Mouse (Mus musculus) bone marrow, adult 2 months (tissue): ENCODE data around the gene 1700016K19Rik. TPM values are rescaled to one million over a fixed set of nuclear protein-coding genes. Genes with fewer than 3 reads are reported as not detected.
A peak's percentile ranks its signal among the peaks of the same experiment; 100 is the strongest.

Source experiments
- H3K27ac ChIP-seq: fragments of 200-500 bp; 2 replicates; pipeline ENCODE4 v1.5.1; 2012; ENCODE audit warnings: low read depth, mild to moderate bottlenecking, control low read depth, inconsistent platforms, low read length; ENCODE audit not compliant: control insufficient read depth, poor library complexity, insufficient read depth
- H3K4me1 ChIP-seq: fragments of 200-500 bp; 2 replicates; pipeline ENCODE4 v1.6.1; 2011; ENCODE audit warnings: low read length; ENCODE audit not compliant: control insufficient read depth, insufficient read depth
- H3K4me3 ChIP-seq: fragments of 200-500 bp; replicated peaks from 2 replicates; pipeline ENCODE3; 2011; ENCODE audit warnings: mild to moderate bottlenecking, low read depth, low read length, control low read depth; ENCODE audit not compliant: control insufficient read depth
- CTCF ChIP-seq: fragments of 200-500 bp; IDR thresholded peaks from 2 replicates; pipeline ENCODE4 v1.5.1; 2011; ENCODE audit warnings: low read length, control low read depth; ENCODE audit not compliant: control insufficient read depth, insufficient read depth
- POLR2A ChIP-seq: fragments of 200-500 bp; IDR thresholded peaks from 2 replicates; pipeline ENCODE4 v1.6.1; 2011; ENCODE audit warnings: low read depth, mild to moderate bottlenecking, control low read depth, low read length, borderline replicate concordance; ENCODE audit not compliant: control insufficient read depth
- WGBS: fragments of 180-500 bp; shearing (Covaris S2); methylation state at CpG from one replicate; pipeline ENCODE4 v1.1.7; 2018; 5-methylcytosine and 5-hydroxymethylcytosine counted together
- polyA plus RNA-seq: library from polyadenylated mRNA; stranded (reverse); fragments of >200 nt; gene quantifications from 2 replicates; pipeline ENCODE4 v1.2.4, GENCODE M21; 2011; ENCODE audit warnings: low replicate concordance; ENCODE audit not compliant: missing spikeins, insufficient read depth, insufficient read length

1700016K19Rik gene
- not detected in 2 replicates for polyA plus RNA-seq

GRCm38 (mm10) chr11:75999440-76000155, at the start of gene 1700016K19Rik:
1700016K19Rik (plus strand) TSS chr11:75999912.
- Histone ChIP-seq H3K4me1 (peaks cover 1% of the 10 kb centered on the region; the same call in 1 of the 2 replicates), H3K27ac (no peak within 1 kb of the TSS), H3K4me3 (peak within 1 kb of the TSS; percentile 11)
- peak; percentile 68 for TF ChIP-seq CTCF
- 0 out of 2 replicates have a peak, but pooled peaks have one; percentile 15 for TF ChIP-seq POLR2A
- WGBS: 10% methylated on average over 36 of the region's 36 CpGs

DNA sequence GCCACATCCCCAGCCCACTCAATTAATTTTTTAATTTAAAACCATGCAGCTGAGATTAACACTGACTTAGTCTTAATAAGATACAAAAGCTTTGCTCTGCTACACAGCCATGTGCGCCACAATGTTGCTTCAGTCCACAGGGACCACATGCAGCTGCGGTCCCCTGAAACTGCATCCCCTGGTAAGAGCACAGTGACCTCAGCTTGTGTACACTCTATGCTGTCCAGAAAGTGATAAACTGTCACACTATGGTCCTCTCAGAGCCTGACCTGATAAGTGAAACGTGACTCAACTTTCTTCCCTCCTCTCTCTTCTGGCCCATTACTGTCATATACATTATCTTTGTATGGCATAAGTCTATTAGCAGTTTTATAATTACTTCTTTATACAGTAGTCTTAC, 49.3 kb upstream of the 1700016K19Rik start:
- no peak overlapping the region for H3K4me3 ChIP-seq
- WGBS: 85% methylated on average over 3 of the region's 3 CpGs
- TF ChIP-seq POLR2A (no peak), CTCF (no peak)
- no peak overlapping the region for H3K27ac ChIP-seq
- H3K4me1 ChIP-seq: no peaks in the 10 kb centered on the region

DNA sequence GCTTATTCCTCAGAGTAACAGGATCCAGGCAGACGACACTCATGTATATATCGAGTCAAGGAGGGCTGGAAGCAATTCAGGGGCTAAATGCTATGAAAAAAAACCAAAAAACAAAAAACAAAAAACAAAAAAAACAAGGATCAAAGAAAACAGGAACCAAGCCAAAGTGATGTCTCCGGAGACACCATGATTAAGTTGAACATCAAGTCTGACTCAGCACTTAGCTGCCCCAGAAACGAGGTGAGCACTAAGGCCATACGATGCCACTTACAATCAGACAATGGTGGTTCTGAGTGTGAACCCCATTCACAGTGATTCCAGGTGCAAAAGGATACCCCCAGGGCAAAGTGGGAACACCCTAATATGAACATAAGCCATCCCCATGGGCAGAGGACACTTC, 47.8 kb upstream of the 1700016K19Rik start:
- 62% methylated on average over 5 of the region's 5 CpGs for WGBS
- no peak for TF ChIP-seq POLR2A
- no peak for TF ChIP-seq CTCF
- H3K4me3 ChIP-seq: no peak overlapping the region
- H3K4me1 ChIP-seq: no peaks in the 10 kb centered on the region
- no peak overlapping the region for H3K27ac ChIP-seq

- Histone ChIP-seq H3K4me1 (no peaks in the 10 kb centered on the region), H3K4me3 (no peak overlapping the region), H3K27ac (no peak overlapping the region)
- whole genome bisulfite sequencing: 86% methylated on average over 9 of the region's 9 CpGs
- no peak for TF ChIP-seq CTCF
- no peak for TF ChIP-seq POLR2A
Measured at GRCm38 (mm10) chr11:75954896-75955295, 44.8 kb upstream of the 1700016K19Rik start.

DNA sequence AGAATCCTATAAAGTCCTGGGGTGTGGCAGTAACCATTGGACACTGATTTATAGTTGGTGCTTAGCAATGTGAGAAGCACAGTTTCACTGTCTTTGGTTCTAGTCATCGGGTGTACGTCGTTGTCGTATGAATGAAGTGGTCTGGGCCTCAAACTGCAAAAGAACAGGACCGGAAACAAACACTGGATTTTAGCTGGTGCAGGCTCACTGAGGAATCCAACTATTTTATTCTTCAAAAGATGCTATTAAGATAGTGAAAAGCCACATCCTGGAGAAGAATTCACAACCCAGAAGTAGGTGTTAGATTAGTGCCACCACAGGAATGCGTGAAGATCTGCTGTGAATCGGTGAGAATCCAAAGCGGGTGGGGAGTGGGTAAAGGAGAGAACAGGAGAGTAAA, 43.1 kb upstream of the 1700016K19Rik start:
- H3K4me1 ChIP-seq: no peaks in the 10 kb centered on the region
- H3K27ac ChIP-seq: no peak overlapping the region
- no peak overlapping the region for H3K4me3 ChIP-seq
- WGBS: 44% methylated on average over 8 of the region's 8 CpGs
- TF ChIP-seq CTCF (no peak), POLR2A (no peak)

GRCm38 (mm10) chr11:75957124-75957832, 42.4 kb upstream of the 1700016K19Rik start:
- Histone ChIP-seq H3K27ac (no peak overlapping the region), H3K4me3 (no peak overlapping the region), H3K4me1 (no peaks in the 10 kb centered on the region)
- TF ChIP-seq POLR2A (no peak), CTCF (no peak)
- WGBS: 81% methylated on average over 17 of the region's 17 CpGs

DNA sequence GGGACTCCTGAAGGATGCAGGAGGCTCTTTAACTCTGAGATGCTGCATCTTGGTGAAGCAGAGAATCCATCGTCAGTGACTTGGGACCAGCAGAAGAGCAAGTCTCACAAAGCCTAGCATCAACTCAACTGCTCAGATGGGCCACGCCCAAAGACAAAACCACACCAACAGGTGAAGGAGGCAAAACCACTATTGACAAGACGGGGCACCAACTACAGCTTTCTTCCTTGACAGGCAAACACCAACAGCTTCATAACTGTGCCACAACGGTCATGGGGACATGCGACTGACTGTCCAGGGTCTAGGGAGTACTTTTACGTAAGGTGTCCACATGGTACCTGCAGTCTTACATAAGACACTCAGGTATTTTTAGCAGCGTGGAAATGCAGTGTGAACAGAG, 37.9 kb upstream of the 1700016K19Rik start:
- Histone ChIP-seq H3K27ac (no peak overlapping the region), H3K4me3 (no peak overlapping the region), H3K4me1 (no peaks in the 10 kb centered on the region)
- 86% methylated on average over 7 of the region's 7 CpGs for WGBS
- TF ChIP-seq POLR2A: no peak

DNA sequence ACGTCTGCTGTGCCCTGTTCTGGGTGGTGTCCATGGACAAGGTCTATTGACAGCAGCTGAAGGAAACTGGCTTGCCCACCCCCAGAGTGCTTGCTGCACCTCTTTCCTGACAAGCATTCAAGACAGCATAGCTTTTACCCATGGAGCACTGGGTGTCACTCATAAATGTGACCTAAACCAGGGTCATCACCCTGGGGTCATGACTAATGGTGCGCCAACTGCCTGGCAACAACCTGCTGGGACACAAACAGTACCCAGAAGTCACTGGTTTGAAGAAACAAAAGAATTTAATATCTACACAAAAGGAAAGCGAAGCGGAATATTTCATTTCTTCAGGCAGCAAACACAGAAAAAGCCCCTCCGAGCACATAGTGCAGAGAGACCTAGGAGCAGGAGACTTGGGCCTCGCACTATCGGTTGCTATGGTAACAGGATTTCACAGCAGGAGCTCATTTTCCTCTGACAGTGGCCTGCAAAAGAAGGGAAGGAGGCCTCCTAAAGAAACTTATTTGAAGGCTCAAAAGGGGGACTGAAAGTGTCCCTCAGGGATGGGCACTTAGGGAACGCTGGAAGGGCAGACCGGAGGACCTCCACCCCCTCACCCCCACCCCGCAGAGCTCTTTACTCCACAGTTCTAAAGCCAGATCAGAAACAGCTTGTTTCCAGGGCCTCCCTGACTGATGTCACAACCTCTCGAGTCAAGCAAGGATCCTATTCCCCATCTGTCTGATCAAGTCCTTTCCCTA, 35.8 kb upstream of the 1700016K19Rik start:
- Histone ChIP-seq H3K27ac (no peak overlapping the region), H3K4me1 (no peaks in the 10 kb centered on the region), H3K4me3 (no peak overlapping the region)
- TF ChIP-seq POLR2A (no peak), CTCF (no peak)
- WGBS: 83% methylated on average over 11 of the region's 11 CpGs
